Mouse (Mus musculus) forebrain, embryonic 12.5 days (tissue): ENCODE measurements at regions not wholly inside any gene's neighbourhood (a gene's known extent, or its start where the extent isn't known, plus 50 kb on each side); places are given as distances from the start of the nearest gene placed in this dataset.

Source experiments
- ATAC-seq: fragments of 200-750 bp; cut with Nextera tagmentation; 2 replicates; pipeline ENCODE4 v1.8.0; 2017; ENCODE audit warnings: moderate TSS enrichment; ENCODE audit not compliant: low FRiP score
- H3K27ac ChIP-seq: fragments of 300-500 bp; sonication (generic); 2 replicates; pipeline ENCODE4 v1.5.1; 2016; ENCODE audit warnings: mild to moderate bottlenecking
- H3K27me3 ChIP-seq: fragments of 300-500 bp; sonication (generic); 2 replicates; pipeline ENCODE4 v1.6.1; 2016; ENCODE audit warnings: mild to moderate bottlenecking
- H3K36me3 ChIP-seq: fragments of 300-500 bp; sonication (generic); replicated peaks from 2 replicates; pipeline ENCODE4 v1.6.1; 2016; ENCODE audit warnings: mild to moderate bottlenecking
- H3K4me1 ChIP-seq: fragments of 300-500 bp; sonication (generic); 2 replicates; pipeline ENCODE4 v1.6.1; 2016
- H3K4me2 ChIP-seq: fragments of 300-500 bp; sonication (generic); 2 replicates; pipeline ENCODE4 v1.6.1; 2016; ENCODE audit warnings: mild to moderate bottlenecking, moderate library complexity
- H3K4me3 ChIP-seq: fragments of 300-500 bp; sonication (generic); replicated peaks from 2 replicates; pipeline ENCODE4 v1.5.1; 2016; ENCODE audit warnings: mild to moderate bottlenecking
- H3K9ac ChIP-seq: fragments of 300-500 bp; sonication (generic); 2 replicates; pipeline ENCODE4 v1.6.1; 2016; ENCODE audit warnings: mild to moderate bottlenecking
- H3K9me3 ChIP-seq: fragments of 300-500 bp; sonication (generic); 2 replicates; pipeline ENCODE4 v1.6.1; 2016
- WGBS: fragments of 180-500 bp; shearing (Covaris S2); methylation state at CpG from one replicate; pipeline ENCODE4 v1.1.7; 2016; 5-methylcytosine and 5-hydroxymethylcytosine counted together

DNA sequence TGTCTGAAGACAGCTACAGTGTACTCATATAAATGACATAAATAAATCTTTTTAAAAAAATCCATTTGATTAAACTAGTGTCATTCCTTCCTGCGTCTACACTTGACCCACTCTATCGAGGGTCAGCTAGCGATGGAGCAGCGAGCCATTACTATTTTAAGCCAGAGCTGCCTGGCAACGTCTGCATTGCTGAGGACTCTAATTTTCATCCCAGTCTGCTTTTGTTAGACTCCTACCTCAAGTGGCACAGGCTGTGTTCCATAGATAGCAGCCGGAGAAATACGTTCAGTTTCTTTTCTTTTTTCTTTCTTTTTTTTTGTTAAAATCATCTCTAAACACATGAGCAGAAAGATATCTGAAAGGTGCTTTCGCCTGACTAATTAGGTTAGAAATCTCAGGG is 211.5 kb downstream of the Dusp6 start:
- peaks cover 5% of the 10 kb centered on the region; the same call in 1 of the 2 replicates for H3K4me1 ChIP-seq
- H3K9me3 ChIP-seq: no peaks in the 10 kb centered on the region
- no peak overlapping the region for H3K27ac ChIP-seq
- no peak overlapping the region for H3K4me3 ChIP-seq
- no peaks in the 10 kb centered on the region for H3K27me3 ChIP-seq
- no peak overlapping the region for H3K4me2 ChIP-seq
- 86% methylated on average over 8 of the region's 8 CpGs for WGBS
- ATAC-seq: no peak
- H3K36me3 ChIP-seq: no peaks in the 10 kb centered on the region
- no peak overlapping the region for H3K9ac ChIP-seq

DNA sequence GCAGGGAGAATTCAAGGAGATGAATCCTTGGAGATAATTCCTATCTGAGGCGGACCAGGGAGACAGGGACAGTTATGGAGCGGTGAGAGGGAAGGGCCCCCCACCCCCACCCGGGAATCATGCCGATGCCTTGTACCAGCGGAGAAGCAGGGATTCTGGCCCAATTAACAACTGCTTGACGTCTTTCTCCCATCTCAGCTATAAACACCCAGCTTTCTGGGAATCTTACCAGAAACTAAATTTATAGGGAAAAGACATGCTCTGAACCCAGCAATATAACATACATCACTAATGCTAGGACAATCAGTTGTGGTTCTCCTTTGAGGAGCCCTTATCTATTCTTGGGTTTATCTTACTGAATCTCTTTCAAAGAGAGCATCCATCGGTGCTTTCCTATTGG is 213.2 kb downstream of the Dusp6 start:
- H3K4me3 ChIP-seq: no peak overlapping the region
- peaks cover 5% of the 10 kb centered on the region; the same call in 1 of the 2 replicates for H3K4me1 ChIP-seq
- no peaks in the 10 kb centered on the region for H3K9me3 ChIP-seq
- 87% methylated on average over 7 of the region's 7 CpGs for WGBS
- no peak overlapping the region for H3K27ac ChIP-seq
- no peak overlapping the region for H3K9ac ChIP-seq
- H3K4me2 ChIP-seq: no peak overlapping the region
- no peaks in the 10 kb centered on the region for H3K27me3 ChIP-seq
- ATAC-seq: no peak
- H3K36me3 ChIP-seq: no peaks in the 10 kb centered on the region

DNA sequence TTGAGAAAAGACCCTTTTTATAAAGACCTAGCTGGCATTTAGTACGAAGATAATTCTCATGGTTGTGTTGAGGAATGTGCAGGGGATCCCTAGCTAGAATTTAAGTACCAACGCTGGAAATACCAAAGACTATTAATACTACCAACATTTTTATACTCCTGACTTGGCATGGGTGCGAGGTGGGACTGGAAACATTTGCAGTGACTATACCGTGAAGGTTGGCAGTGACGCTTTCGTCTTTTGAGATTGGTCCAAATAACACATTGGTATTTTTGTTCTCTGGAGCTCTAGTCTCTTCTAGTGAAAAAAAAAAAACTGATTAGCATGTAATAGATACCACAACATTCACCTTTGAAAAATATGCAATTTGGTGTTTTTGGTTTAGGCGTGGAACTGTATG is 213.7 kb downstream of the Dusp6 start:
- H3K27me3 ChIP-seq: no peaks in the 10 kb centered on the region
- WGBS: 88% methylated on average over 7 of the region's 7 CpGs
- H3K4me1 ChIP-seq: peaks cover 5% of the 10 kb centered on the region; the same call in 1 of the 2 replicates
- H3K9me3 ChIP-seq: no peaks in the 10 kb centered on the region
- no peak overlapping the region for H3K4me2 ChIP-seq
- no peak overlapping the region for H3K9ac ChIP-seq
- no peak for ATAC-seq
- no peak overlapping the region for H3K4me3 ChIP-seq
- no peaks in the 10 kb centered on the region for H3K36me3 ChIP-seq
- H3K27ac ChIP-seq: no peak overlapping the region

DNA sequence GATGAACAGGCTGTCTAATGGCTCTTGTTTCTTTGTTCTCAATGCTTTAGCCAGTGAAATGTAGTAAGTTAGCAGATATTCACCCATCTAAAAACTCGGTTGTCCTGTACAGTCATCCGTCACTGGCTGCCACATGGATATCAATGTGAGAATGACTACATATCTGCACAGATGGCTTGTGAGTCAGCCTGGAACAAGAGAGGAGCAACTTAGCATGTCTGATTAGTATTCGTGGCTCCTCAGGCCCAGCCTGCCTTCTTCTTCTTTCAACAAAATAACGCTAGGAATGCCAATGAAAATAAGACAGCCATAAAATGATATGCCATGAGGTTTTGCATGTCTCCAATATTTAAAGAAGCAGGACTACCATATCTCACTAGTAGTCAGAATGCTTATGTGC is 217.5 kb downstream of the Dusp6 start:
- Histone ChIP-seq H3K27ac (no peak overlapping the region), H3K4me2 (no peak overlapping the region), H3K4me3 (no peak overlapping the region), H3K27me3 (no peaks in the 10 kb centered on the region), H3K9ac (no peak overlapping the region), H3K4me1 (no peaks in the 10 kb centered on the region), H3K36me3 (no peaks in the 10 kb centered on the region), H3K9me3 (no peaks in the 10 kb centered on the region)
- no peak for ATAC-seq
- 90% methylated on average over 4 of the region's 4 CpGs for WGBS

DNA sequence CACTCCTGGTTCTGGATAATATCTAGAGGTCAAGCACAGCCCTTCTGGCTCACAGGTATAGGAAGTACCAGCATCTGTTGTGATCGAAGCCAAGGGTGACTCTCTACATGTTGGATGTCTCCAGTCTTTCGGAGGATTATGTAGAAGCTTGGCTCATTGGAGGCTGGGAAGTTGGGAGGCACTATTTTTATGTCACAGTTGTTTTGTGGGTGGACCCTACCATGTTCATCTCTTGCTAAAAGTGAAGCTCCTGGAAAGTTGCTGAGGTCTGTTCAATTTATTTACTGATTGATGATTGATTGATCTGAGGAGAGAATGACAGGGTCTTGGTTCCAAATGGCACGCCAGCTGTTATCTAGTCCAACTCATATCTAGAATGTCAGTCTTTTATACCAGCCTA is 219.0 kb downstream of the Dusp6 start:
- Histone ChIP-seq H3K4me1 (no peaks in the 10 kb centered on the region), H3K9me3 (no peaks in the 10 kb centered on the region), H3K9ac (no peak overlapping the region), H3K4me3 (no peak overlapping the region), H3K27me3 (no peaks in the 10 kb centered on the region), H3K36me3 (no peaks in the 10 kb centered on the region), H3K4me2 (no peak overlapping the region), H3K27ac (no peak overlapping the region)
- no peak for ATAC-seq
- WGBS: 92% methylated on average over 3 of the region's 3 CpGs

DNA sequence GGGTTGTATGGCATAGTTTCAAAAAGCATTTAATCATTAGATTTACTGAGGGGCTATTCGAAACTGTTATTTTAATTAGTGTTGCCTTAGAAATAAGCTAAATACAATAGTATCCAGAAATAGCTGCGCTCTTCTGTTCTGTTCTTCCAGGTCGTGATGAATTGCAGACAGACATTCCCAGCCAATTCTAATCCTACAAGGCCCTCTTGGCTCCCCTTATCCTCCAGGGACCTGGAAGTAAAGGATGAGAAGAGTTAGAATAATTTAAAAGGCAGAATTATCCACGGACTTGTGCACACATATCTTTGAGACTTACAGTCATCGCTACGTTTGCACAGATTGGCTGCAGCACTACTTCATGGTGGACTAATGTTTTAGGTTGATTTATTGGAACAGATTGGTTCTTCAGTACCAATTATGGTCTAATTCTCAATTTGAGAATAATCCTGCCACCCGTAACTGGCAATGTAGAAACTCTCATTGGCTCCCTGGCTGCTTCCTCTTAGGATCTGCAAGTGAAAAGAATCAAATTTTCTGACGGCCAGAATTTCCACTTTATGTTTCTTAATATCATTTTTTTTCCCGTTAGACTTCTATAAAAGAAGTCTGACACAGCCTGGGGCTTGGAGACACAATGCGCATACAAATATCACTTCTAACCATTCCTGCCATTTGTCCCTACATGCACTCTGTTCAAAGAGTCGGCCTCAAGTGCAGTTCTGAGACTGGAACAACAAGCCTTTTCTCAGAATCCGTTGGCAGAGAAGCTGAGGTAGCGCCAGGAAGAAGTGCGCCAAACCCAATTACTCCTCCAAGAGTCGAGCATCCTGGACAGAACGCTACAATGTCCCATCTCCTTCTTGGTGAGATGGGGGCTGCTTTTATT is 225.4 kb downstream of the Dusp6 start:
- no peak overlapping the region for H3K4me3 ChIP-seq
- no peak overlapping the region for H3K9ac ChIP-seq
- H3K4me1 ChIP-seq: no peaks in the 10 kb centered on the region
- 83% methylated on average over 16 of the region's 16 CpGs for whole genome bisulfite sequencing
- no peak overlapping the region for H3K27ac ChIP-seq
- ATAC-seq: no peak
- no peaks in the 10 kb centered on the region for H3K27me3 ChIP-seq
- no peaks in the 10 kb centered on the region for H3K9me3 ChIP-seq
- no peak overlapping the region for H3K4me2 ChIP-seq
- H3K36me3 ChIP-seq: no peaks in the 10 kb centered on the region

DNA sequence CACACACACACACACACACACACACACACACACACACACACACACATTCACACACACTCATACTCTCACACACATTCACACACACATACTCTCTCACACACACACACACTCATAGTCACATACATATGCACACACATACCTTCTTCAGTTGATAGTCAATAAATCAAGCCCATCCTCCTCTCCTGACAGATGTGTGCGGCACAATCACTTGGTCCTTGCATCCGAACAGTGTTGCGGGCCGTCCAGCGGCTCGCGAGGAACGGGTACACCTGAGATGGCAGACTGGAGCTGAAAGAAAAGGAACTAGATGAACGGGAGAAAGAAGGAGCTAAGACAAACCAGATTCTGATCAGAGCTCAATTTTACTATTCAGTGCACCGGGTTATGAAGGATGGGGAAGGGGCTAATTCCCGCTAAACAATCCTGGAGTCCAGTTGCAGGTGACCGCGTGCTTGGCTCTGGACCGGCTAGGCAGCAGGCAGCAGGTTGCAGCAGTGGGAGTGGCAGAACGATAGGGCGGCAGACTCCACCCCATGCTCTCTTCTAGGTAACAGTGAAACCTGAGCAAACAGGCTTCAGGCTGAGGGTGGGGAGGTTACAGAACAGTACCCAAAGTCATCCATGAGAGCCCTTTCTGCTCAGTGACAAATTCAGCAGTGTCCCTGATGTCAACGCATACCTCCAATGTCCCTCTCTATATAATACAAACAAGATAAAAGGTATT is 247.8 kb downstream of the Csl start:
- Histone ChIP-seq H3K9me3 (no peaks in the 10 kb centered on the region), H3K27ac (no peak overlapping the region), H3K4me2 (no peak overlapping the region), H3K4me3 (no peak overlapping the region), H3K27me3 (no peaks in the 10 kb centered on the region), H3K9ac (no peak overlapping the region), H3K36me3 (no peaks in the 10 kb centered on the region), H3K4me1 (no peaks in the 10 kb centered on the region)
- WGBS: 78% methylated on average over 17 of the region's 17 CpGs
- ATAC-seq: no peak

DNA sequence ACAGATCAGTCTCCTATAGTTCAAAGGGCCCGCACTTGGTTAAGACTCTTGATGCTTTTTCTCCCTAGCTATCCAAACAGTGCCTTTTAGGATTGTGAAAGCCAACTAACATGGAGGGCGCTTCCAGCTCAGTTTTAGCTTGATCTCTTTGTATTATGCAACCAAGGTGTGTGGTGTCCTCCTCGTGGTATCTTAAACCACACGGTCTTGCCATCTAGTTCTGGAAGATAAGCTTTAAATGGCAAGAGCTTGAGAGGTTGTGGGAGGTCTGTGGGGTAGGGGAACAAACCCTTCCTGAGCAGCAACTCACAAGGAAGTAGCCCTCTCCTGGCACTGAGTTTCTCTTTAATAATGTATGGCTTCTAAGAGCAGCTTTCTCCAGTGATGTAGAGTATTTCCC is 241.5 kb downstream of the Csl start:
- Histone ChIP-seq H3K4me1 (peaks cover 6% of the 10 kb centered on the region; the same call in 1 of the 2 replicates), H3K9me3 (no peaks in the 10 kb centered on the region), H3K4me2 (no peak overlapping the region), H3K27me3 (no peaks in the 10 kb centered on the region), H3K36me3 (no peaks in the 10 kb centered on the region), H3K27ac (no peak overlapping the region), H3K4me3 (no peak overlapping the region), H3K9ac (no peak overlapping the region)
- ATAC-seq: no peak
- 94% methylated on average over 4 of the region's 4 CpGs for WGBS

DNA sequence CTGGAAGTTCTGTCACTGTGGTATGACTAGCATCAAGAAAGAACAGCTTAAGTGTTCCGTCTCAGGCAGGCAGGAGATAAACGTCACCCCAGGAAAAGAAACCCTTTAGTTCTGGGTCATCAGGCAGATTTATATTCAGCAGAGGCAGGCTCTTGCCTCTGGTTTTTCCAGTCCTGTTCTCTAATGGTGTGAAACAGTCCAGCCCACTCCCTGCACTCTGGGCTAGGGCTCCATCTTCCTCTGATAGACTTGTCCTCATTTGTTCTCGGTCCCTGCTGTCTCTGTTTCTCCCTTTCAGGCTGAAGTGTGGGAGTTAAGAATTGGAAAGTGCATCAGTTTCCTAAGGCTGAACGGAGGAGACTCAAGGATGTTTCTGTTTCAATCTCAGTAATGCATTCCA is 240.0 kb downstream of the Csl start:
- H3K4me2 ChIP-seq: no peak overlapping the region
- H3K27me3 ChIP-seq: no peaks in the 10 kb centered on the region
- H3K27ac ChIP-seq: no peak overlapping the region
- peaks cover 10% of the 10 kb centered on the region; the same call in 1 of the 2 replicates for H3K4me1 ChIP-seq
- 0 out of 2 replicates have a peak, but pooled peaks have one; percentile 51 for ATAC-seq
- WGBS: 27% methylated on average over 4 of the region's 4 CpGs
- H3K36me3 ChIP-seq: no peaks in the 10 kb centered on the region
- no peak overlapping the region for H3K9ac ChIP-seq
- H3K4me3 ChIP-seq: no peak overlapping the region
- H3K9me3 ChIP-seq: no peaks in the 10 kb centered on the region

DNA sequence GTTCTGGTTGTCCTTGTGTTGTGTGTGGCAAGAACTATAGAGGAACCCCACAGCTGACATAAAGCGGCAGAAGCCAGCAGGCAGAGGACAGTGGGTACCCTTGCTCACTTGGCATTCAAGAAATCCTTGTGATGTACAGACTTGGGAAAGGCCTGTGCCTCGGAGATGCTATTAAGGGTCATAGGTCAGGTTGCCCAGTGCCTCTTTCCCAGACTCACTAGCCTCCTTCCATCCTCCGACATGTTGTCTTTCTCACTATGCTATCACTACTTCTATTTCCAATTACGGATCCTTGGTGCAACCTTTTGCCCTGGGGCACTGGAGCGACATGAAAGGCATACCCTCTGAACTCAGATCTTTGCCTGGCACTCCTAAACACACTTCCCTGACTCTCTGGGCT is 235.6 kb downstream of the Csl start:
- no peak overlapping the region for H3K4me3 ChIP-seq
- H3K4me1 ChIP-seq: peaks cover 14% of the 10 kb centered on the region; the same call in 1 of the 2 replicates
- 80% methylated on average over 5 of the region's 5 CpGs for WGBS
- no peak overlapping the region for H3K9ac ChIP-seq
- no peaks in the 10 kb centered on the region for H3K9me3 ChIP-seq
- H3K36me3 ChIP-seq: no peaks in the 10 kb centered on the region
- H3K4me2 ChIP-seq: no peak overlapping the region
- no peak for ATAC-seq
- H3K27me3 ChIP-seq: no peaks in the 10 kb centered on the region
- no peak overlapping the region for H3K27ac ChIP-seq

DNA sequence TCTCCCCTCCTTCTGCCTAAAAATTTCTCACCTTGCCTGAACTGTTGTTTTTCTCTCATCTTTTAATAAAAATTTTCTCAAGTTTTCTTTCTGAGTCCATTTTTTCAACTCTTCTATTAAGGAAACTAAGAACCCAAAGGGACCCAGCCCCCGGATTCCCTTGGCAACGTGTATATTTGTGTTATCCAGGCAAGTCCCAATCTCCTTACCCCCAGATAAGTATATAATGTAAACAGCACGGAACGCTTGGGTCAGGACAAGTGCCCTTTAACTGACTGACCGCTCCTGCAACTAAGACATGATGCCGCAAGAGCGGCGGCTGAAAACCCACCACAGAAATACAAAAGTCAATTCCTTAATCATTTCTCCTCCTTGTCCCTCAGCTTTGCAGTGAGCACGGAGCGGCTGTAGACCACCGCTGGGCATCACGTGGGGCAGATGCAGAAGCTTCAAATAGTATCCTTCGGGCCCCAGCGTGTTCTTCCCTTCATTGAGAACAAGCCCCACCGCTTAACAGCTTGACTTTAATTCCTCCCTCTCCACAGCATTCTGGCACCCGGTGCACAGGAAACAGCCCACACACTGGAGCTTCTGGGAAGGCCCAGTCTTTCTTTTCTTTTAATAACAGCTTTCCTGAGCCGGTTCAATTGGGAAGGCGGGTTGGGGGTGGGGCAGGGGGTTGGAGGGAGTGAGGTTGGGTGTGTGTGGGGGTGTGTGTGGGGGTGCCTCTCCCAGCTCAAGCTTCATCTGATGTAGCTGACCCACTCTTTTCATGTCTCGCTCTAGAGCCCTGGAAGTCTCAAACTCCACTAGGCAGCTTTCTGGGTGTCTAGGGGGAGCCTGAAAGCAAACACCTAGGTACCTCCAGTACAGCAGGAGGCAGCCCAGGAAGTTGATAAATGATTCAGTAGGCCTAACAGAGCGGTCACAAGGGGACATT is 234.9 kb downstream of the Csl start:
- H3K27me3 ChIP-seq: no peaks in the 10 kb centered on the region
- peaks cover 12% of the 10 kb centered on the region; the same call in 1 of the 2 replicates for H3K4me1 ChIP-seq
- WGBS: 36% methylated on average over 20 of the region's 20 CpGs
- H3K4me2 ChIP-seq: peak overlapping the region; percentile 25
- ATAC-seq: 0 out of 2 replicates have a peak, but pooled peaks have one; percentile 44
- no peak overlapping the region for H3K27ac ChIP-seq
- no peak overlapping the region for H3K9ac ChIP-seq
- H3K4me3 ChIP-seq: no peak overlapping the region
- no peaks in the 10 kb centered on the region for H3K36me3 ChIP-seq
- H3K9me3 ChIP-seq: no peaks in the 10 kb centered on the region

DNA sequence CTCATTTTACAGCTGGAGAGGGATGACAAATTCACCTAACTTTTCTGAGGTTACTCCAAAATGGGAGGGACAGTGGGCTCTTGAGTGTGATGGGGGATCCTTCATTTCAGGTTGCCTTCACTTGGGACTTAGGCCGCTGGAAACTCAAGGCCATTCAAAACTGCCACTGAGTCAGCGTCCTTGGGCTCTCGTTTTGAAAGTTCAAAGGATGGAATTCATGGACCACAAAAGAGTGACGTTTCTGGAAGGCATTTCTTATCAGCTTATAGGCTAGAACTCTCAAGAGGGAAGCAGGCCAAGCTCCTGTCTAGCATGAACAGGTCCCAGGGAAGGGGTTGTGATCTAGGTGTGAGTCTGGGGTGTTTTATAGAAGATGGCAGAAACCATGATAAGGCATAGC is 233.3 kb downstream of the Csl start:
- H3K27ac ChIP-seq: no peak overlapping the region
- no peak overlapping the region for H3K4me3 ChIP-seq
- 88% methylated on average over 4 of the region's 4 CpGs for WGBS
- H3K4me2 ChIP-seq: no peak overlapping the region
- H3K4me1 ChIP-seq: peaks cover 8% of the 10 kb centered on the region; the same call in 1 of the 2 replicates
- H3K9ac ChIP-seq: no peak overlapping the region
- no peaks in the 10 kb centered on the region for H3K36me3 ChIP-seq
- no peaks in the 10 kb centered on the region for H3K27me3 ChIP-seq
- ATAC-seq: no peak
- H3K9me3 ChIP-seq: no peaks in the 10 kb centered on the region
